Mouse (Mus musculus) heart, embryonic 13.5 days (tissue): ENCODE data around the gene Prmt1. TPM values are rescaled to one million over a fixed set of nuclear protein-coding genes. Genes with fewer than 3 reads are reported as not detected.

ENCODE experiments used
- ATAC-seq: fragments of 200-750 bp; cut with Nextera tagmentation; 2 replicates; pipeline ENCODE4 v1.8.0; 2017; ENCODE audit warnings: moderate TSS enrichment; ENCODE audit not compliant: insufficient number of reproducible peaks, low FRiP score, low TSS enrichment; ENCODE audit errors: extremely low read depth
- H3K27ac ChIP-seq: fragments of 300-500 bp; sonication (generic); replicated peaks from 2 replicates; pipeline ENCODE4 v1.5.1; 2015; ENCODE audit warnings: moderate library complexity, mild to moderate bottlenecking, inconsistent platforms
- H3K27me3 ChIP-seq: fragments of 300-500 bp; sonication (generic); replicated peaks from 2 replicates; pipeline ENCODE4 v1.6.1; 2015; ENCODE audit warnings: mild to moderate bottlenecking, inconsistent platforms
- H3K36me3 ChIP-seq: fragments of 300-500 bp; sonication (generic); 2 replicates; pipeline ENCODE4 v1.6.1; 2015; ENCODE audit warnings: mild to moderate bottlenecking, inconsistent platforms
- H3K4me1 ChIP-seq: fragments of 300-500 bp; sonication (generic); 2 replicates; pipeline ENCODE4 v1.6.1; 2015; ENCODE audit warnings: inconsistent platforms
- H3K4me2 ChIP-seq: fragments of 300-500 bp; sonication (generic); 2 replicates; pipeline ENCODE4 v1.6.1; 2015; ENCODE audit warnings: inconsistent platforms, mild to moderate bottlenecking, moderate library complexity
- H3K4me3 ChIP-seq: fragments of 300-500 bp; sonication (generic); 2 replicates; pipeline ENCODE4 v1.5.1; 2015; ENCODE audit warnings: moderate library complexity, mild to moderate bottlenecking, inconsistent platforms
- H3K9ac ChIP-seq: fragments of 300-500 bp; sonication (generic); 2 replicates; pipeline ENCODE4 v1.6.1; 2015; ENCODE audit warnings: inconsistent platforms, mild to moderate bottlenecking, moderate library complexity
- H3K9me3 ChIP-seq: fragments of 300-500 bp; sonication (generic); 2 replicates; pipeline ENCODE4 v1.6.1; 2016; ENCODE audit warnings: inconsistent platforms
- WGBS: fragments of 180-500 bp; shearing (Covaris S2); methylation state at CpG from one replicate; pipeline ENCODE4 v1.1.7; 2015; ENCODE audit warnings: mixed read lengths; 5-methylcytosine and 5-hydroxymethylcytosine counted together
- polyA plus RNA-seq: library from polyadenylated mRNA; unstranded; fragments of >200 nt; fragmentation: Nextera tagmentation; extraction: Ambion mirVana; gene quantifications from 2 replicates; pipeline ENCODE4 v1.2.1, GENCODE M21; 2015

Gene Prmt1
- polyA plus RNA-seq, 1 experiment from 2014 or later, result 438 TPM

DNA sequence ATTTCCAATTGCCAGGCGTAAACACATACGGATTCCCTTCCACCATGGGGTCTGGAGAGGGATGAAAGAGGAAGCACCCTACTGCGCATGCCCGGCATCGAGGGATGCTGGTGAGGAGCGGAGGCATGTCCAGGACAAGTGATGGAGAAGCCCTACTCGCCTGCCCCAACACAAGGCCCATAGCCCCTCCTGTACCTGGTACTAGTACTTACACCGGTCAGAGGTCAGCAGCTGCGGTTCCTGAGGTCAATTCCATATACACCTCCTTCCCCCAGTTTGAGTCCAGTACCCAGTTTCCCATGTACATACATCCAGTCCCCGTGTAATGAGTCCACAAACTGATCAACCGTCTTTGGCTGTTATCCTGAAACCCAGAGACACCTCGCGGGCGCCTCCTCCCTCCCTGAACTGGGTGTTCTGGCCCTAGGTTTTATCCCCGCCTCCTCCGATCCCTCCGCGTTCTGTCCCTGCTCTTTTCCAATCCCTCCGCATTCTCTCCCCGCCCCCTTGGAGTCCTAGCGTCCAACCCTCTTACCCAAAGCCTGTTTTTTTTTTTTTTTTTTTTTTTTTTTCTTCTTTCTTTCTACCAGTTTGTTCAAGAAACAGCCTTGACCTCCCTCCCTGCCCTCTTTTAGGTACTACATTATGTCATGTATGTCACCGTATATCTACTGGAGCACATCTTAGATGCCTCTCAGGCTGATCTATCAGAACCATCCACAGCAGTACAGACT lies 11.8 kb downstream of the Prmt1 start, which contains the start of gene Cpt1c:
Gene Cpt1c (minus strand): TSS at position 469 of the 734 bp plus-strand sequence.
- Histone ChIP-seq H3K27me3 (no peaks in the 10 kb centered on the region), H3K9ac (peak within 1 kb of the TSS; percentile 77), H3K4me1 (peaks cover 35% of the 10 kb centered on the region), H3K36me3 (peaks cover 44% of the 10 kb centered on the region), H3K27ac (peak within 1 kb of the TSS; percentile 60), H3K4me2 (peak within 1 kb of the TSS; percentile 76), H3K9me3 (no peaks in the 10 kb centered on the region), H3K4me3 (peak within 1 kb of the TSS; percentile 54)
- 4% methylated on average over 22 of the region's 22 CpGs for WGBS
- no peak for ATAC-seq

DNA sequence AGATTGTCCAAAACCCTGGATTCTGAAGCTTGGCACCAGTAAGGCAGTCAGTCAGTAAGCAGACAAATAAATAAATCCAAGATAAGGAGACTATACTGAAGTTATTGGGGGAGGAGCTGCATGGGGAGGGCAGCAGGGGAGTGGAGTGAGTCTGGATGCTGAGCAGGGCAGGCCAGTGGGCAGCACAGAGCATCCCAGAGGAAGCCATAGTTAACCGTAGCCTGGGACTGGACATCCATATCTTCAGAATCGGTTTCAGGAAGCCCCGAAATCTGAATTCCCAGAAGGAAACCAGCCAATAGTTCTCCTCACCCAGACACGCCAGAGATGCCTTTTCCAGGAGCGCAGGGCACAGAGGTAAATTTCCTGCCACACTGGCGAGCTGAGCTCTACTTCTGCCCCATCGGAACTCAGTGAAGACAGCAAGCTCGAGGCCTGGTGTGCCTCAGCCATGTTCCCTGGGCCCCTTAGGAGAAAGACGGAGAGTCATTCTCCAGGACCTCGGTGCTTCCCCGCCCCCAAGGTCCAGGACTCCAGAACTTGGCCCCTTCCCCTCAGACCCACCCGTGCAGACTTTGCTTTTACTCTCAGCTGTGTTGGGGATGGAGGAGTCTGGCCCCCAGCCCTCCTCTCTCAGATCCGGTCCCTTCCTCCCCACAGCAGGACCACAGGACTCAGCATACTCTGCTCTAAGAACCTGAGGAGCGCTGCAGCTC lies 12.8 kb downstream of the Prmt1 start:
- peak overlapping the region; percentile 77 for H3K9ac ChIP-seq
- H3K27ac ChIP-seq, result 0 out of 2 replicates have a peak overlapping the region, but pooled peaks have one; percentile 0
- H3K4me2 ChIP-seq, result peak overlapping the region; percentile 76
- 42% methylated on average over 14 of the region's 14 CpGs for WGBS
- peaks cover 35% of the 10 kb centered on the region for H3K4me1 ChIP-seq
- no peaks in the 10 kb centered on the region for H3K9me3 ChIP-seq
- no peaks in the 10 kb centered on the region for H3K27me3 ChIP-seq
- no peak for ATAC-seq
- peaks cover 34% of the 10 kb centered on the region for H3K36me3 ChIP-seq
- H3K4me3 ChIP-seq, result peak overlapping the region; percentile 54

DNA sequence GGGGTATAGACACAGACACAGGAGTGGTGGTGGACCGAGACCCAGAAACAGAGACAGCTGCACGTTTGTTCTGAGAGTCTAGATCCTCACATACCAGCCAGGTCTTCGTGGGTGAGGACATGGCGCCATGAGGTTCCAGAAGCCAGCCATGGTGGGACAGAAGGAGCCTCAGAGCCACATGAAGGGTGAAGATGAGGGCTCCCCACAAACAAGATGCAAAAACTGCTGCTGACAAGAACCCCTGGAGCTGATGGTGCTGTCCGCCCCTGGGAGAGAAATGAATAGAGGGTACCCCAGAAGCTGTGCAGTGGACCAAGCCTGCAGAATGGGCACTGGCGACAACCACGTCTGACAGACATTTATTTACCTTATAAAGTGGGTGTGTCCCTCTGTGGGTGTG lies 15.2 kb downstream of the Prmt1 start:
- peak overlapping the region; percentile 79 for H3K4me2 ChIP-seq
- H3K9ac ChIP-seq, result peak overlapping the region; percentile 75
- no peak overlapping the region; the same call in 1 of the 2 replicates for H3K27ac ChIP-seq
- H3K4me1 ChIP-seq, result peaks cover 35% of the 10 kb centered on the region
- no peaks in the 10 kb centered on the region for H3K27me3 ChIP-seq
- peak overlapping the region; percentile 56 for H3K4me3 ChIP-seq
- WGBS, result 79% methylated on average over 7 of the region's 7 CpGs
- ATAC-seq, result no peak
- no peaks in the 10 kb centered on the region for H3K9me3 ChIP-seq
- H3K36me3 ChIP-seq, result peaks cover 18% of the 10 kb centered on the region

DNA sequence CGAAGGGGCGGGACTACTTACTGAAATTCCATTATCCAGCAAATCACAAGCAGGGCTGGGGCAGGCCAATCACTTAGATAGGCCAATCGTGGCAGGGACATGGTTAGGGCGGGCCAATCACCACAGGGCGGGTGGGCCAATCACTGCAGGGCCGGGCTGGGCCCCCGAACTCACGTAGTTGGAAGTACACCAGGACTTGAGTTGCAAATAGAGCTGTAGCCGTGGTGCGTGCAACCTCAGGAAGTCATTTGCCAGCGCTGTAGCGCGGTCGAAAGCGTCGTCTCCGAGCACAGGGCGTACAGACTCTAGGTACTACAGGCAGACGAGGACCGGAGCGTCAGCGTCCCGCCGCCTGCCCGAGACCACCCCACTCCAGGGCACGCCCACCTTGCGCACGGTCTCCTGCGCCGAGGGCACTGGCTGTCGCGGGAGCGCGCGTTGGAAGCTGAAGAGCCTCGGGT lies 16.1 kb downstream of the Prmt1 start:
- peak overlapping the region; percentile 79 for H3K4me2 ChIP-seq
- peaks cover 17% of the 10 kb centered on the region for H3K36me3 ChIP-seq
- under 1% methylated on average over 36 of the region's 36 CpGs for WGBS
- H3K4me1 ChIP-seq, result peaks cover 35% of the 10 kb centered on the region
- ATAC-seq, result peak; percentile 89
- peak overlapping the region; percentile 74 for H3K27ac ChIP-seq
- no peaks in the 10 kb centered on the region for H3K27me3 ChIP-seq
- H3K9me3 ChIP-seq, result no peaks in the 10 kb centered on the region
- peak overlapping the region; percentile 75 for H3K9ac ChIP-seq
- H3K4me3 ChIP-seq, result peak overlapping the region; percentile 56

DNA sequence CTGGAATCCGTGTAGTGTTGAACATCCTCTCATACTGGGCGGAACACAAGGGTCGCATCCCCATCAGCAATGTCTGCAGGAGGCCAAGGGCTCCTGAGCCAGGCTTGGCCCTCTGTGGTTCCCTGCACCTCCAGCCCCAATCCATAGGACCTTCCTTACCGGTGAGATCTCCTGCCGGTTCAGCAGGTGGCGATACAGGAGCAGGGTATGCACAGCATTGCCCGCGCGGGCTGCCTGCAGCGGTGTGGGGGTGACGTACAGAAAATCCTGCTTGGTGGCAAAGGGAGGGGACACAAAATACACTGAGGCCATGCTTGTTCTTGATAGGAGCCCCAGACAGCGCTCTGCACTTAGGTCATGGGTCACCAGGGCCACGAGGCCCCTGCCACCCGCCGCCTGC lies 19.7 kb downstream of the Prmt1 start:
- H3K9me3 ChIP-seq, result no peaks in the 10 kb centered on the region
- ATAC-seq, result no peak
- no peak overlapping the region for H3K27ac ChIP-seq
- H3K4me2 ChIP-seq, result no peak overlapping the region
- peaks cover 42% of the 10 kb centered on the region for H3K36me3 ChIP-seq
- H3K4me1 ChIP-seq, result peaks cover 16% of the 10 kb centered on the region
- no peak overlapping the region for H3K9ac ChIP-seq
- H3K27me3 ChIP-seq, result no peaks in the 10 kb centered on the region
- WGBS, result 60% methylated on average over 15 of the region's 15 CpGs
- no peak overlapping the region for H3K4me3 ChIP-seq

DNA sequence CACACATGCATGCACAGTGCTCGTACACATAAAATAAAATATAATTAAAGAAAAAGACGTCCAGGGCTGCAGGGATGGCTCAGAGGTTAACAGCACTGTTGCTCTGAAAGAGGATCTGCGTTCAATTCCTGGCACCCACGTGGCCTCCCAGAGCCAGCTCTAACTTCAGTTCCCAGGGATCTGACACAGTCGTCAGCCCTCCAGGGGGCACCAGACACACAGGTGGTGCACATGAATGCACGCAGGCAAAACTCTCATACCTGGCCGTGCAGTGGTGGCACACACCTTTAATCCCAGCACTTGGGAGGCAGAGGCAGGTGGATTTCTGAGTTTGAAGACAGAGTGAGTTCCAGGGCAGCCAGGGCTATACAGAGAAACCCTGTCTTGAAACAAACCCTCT lies 20.4 kb downstream of the Prmt1 start:
- no peak for ATAC-seq
- 83% methylated on average over 7 of the region's 7 CpGs for WGBS
- no peak overlapping the region for H3K27ac ChIP-seq

DNA sequence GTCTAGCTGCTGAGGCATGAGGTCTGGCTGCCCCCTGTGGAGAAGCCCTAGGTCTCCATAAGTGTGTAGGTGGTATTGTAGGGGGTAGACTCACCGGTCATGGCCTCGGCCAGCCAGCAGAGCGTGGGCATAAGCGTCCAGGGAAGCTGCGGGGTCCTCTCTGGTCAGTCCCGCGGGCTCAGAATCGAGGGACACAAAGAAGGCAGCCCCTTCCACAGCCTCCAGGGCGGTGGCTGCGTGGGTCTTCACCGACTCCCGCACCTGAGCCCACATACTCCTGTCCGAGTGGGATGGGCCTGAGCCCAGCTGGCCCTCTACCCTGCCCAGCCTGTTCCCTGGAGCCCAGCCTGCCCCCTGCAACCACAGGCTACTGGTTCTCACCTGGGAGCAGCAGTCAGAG lies 21.4 kb downstream of the Prmt1 start:
- peaks cover 54% of the 10 kb centered on the region for H3K36me3 ChIP-seq
- 91% methylated on average over 13 of the region's 13 CpGs for WGBS

More for the DNA sequence above, 20.4 kb downstream of the Prmt1 start:
- Histone ChIP-seq H3K36me3 (peaks cover 48% of the 10 kb centered on the region), H3K4me1 (peaks cover 10% of the 10 kb centered on the region), H3K9ac (no peak overlapping the region), H3K4me2 (no peak overlapping the region), H3K4me3 (no peak overlapping the region), H3K27me3 (no peaks in the 10 kb centered on the region), H3K9me3 (no peaks in the 10 kb centered on the region)

DNA sequence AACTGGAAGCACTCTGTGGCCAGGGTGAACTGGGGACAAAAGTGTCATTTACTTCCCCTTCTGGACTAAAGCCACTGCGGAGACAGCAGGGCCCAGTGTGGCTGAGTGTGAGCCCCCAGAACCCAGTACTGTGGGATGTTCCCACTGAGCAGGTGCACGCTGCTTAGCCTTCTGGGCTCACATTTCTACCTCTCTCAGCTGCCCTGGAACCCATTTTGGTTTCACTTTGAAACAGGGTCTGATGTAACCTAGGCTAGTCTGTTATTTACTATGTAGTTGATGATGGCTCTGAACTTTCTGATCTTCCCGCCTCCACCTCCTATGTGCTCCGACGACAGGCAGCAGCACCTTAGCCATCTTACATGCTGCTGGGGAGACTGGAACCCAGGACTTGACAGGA lies 23.5 kb downstream of the Prmt1 start:
- ATAC-seq, result 0 out of 2 replicates have a peak, but pooled peaks have one; percentile 28
- no peak overlapping the region for H3K27ac ChIP-seq
- H3K4me2 ChIP-seq, result no peak overlapping the region
- WGBS, result 90% methylated on average over 5 of the region's 5 CpGs
- no peaks in the 10 kb centered on the region for H3K4me1 ChIP-seq
- H3K9ac ChIP-seq, result no peak overlapping the region
- H3K9me3 ChIP-seq, result no peaks in the 10 kb centered on the region
- no peak overlapping the region for H3K4me3 ChIP-seq
- peaks cover 58% of the 10 kb centered on the region for H3K36me3 ChIP-seq
- H3K27me3 ChIP-seq, result no peaks in the 10 kb centered on the region

More for the DNA sequence above, 21.4 kb downstream of the Prmt1 start:
- Histone ChIP-seq H3K4me2 (no peak overlapping the region), H3K4me3 (no peak overlapping the region), H3K27me3 (no peaks in the 10 kb centered on the region), H3K27ac (no peak overlapping the region), H3K9me3 (no peaks in the 10 kb centered on the region), H3K9ac (no peak overlapping the region), H3K4me1 (peaks cover 4% of the 10 kb centered on the region; the same call in 1 of the 2 replicates)
- no peak for ATAC-seq

DNA sequence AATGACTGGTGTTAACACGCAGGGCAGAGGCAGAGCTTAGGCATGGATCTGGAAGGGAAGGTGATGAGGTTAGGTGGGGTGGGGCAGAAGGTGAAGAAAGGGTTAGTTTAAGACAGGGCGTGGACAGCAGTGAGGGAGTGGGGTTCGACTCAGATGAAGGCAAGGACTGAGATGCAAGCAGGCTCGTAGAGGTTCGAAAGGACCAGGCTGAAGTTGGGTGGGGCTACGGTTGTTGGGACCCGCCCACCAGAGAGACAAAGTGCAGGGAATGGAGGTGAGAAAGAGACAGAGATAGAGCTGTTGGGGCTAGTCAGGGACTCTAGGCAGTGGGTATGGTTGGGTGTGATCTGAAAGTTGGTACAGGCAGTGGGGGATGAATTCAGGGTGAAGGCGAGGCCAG lies 24.0 kb downstream of the Prmt1 start:
- no peak overlapping the region for H3K9ac ChIP-seq
- no peak overlapping the region for H3K27ac ChIP-seq
- no peaks in the 10 kb centered on the region for H3K9me3 ChIP-seq
- no peaks in the 10 kb centered on the region for H3K27me3 ChIP-seq
- no peak for ATAC-seq
- H3K4me3 ChIP-seq, result no peak overlapping the region
- no peaks in the 10 kb centered on the region for H3K4me1 ChIP-seq
- H3K4me2 ChIP-seq, result no peak overlapping the region
- peaks cover 58% of the 10 kb centered on the region for H3K36me3 ChIP-seq
- 68% methylated on average over 8 of the region's 8 CpGs for WGBS

DNA sequence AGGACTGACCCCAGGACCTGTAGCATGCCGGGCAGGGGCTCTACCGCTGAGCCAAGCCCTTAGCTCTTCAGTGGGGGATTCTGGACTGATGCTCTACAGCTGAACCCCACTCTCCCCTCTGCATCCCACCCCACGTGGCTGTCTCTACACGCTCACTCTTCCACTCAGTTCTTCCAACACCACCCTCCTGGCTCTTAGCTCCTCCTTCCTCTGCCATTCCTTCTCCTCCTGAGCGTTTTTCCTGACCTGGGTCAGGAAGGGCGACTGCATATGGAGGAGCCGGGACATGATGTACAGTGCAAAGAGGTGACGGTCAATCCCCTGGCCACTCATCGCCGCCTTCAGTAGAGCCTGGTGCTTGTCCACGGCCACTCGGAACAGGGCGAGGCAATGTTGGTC lies 25.9 kb downstream of the Prmt1 start:
- Histone ChIP-seq H3K4me2 (no peak overlapping the region), H3K9ac (no peak overlapping the region), H3K4me1 (no peaks in the 10 kb centered on the region), H3K36me3 (peaks cover 43% of the 10 kb centered on the region), H3K4me3 (no peak overlapping the region), H3K27me3 (no peaks in the 10 kb centered on the region), H3K27ac (no peak overlapping the region), H3K9me3 (no peaks in the 10 kb centered on the region)
- no peak for ATAC-seq
- WGBS, result 80% methylated on average over 13 of the region's 13 CpGs

DNA sequence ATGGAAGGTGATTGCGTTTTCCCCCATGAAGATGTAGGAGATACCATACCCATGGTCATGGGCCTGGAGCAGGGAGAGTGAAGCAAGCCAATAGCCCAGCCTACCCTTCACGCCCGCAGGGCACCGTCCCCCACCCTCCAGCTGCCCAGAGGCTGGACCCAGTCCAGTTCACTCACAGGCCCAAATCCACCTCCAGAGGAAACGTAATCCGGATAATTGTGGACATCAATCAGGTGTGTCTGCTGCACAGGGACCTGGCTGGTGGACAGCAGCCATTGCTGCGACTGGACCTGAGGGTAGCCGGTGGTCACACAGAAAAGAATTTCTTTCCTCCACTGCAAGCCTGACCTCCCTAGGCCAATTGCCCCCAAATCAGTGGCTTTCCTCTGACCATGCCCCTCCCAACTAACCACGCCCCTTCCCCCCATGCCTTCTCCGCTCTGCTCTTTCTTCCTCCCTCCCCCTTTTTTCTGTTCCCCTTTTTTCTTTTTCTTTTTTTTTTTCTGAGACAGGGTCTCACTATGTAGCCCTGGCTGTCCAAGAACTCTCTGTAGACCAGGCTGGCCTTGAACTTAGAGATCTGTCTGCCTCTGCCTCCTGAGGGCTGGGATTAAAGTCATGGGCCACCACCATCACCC lies 26.4 kb downstream of the Prmt1 start:
- Histone ChIP-seq H3K36me3 (peaks cover 41% of the 10 kb centered on the region), H3K27me3 (no peaks in the 10 kb centered on the region), H3K4me3 (no peak overlapping the region), H3K4me2 (no peak overlapping the region), H3K4me1 (no peaks in the 10 kb centered on the region), H3K9ac (no peak overlapping the region), H3K9me3 (no peaks in the 10 kb centered on the region), H3K27ac (no peak overlapping the region)
- 86% methylated on average over 10 of the region's 10 CpGs for WGBS
- no peak for ATAC-seq
